Mouse (Mus musculus): ENCODE data around the gene Vps33a. TPM values are rescaled to one million over a fixed set of nuclear protein-coding genes. Genes with fewer than 3 reads are reported as not detected.

The Vps33a gene
- 19.6 TPM for polyA plus RNA-seq (2014; fragmentation: Illumina TruSeq; extraction: RNeasy Lipid Tissue Mini Kit (QIAGEN cat#74804); ENCODE audit: low read depth, low replicate concordance)

GRCm38 (mm10) chr5:123572357-123573186 is at the start of gene Vps33a:
TSS of gene Vps33a (minus strand) at chr5:123573038.

GRCm38 (mm10) chr5:123525281-123525680 is 47.6 kb downstream of the Vps33a start, which contains the start of gene Gm49027:
TSS of gene Gm49027 (minus strand) at chr5:123525488.

GRCm38 (mm10) chr5:123523692-123524392 is 49.0 kb downstream of the Vps33a start, which contains the start of gene Diablo:
TSS of gene Diablo (minus strand) at chr5:123524176.

GRCm38 (mm10) chr5:123510160-123510559 is 62.7 kb downstream of the Vps33a start, which contains the start of gene B3gnt4:
TSS of gene B3gnt4 (plus strand) at chr5:123510460.

GRCm38 (mm10) chr5:123489112-123489785 is 83.6 kb downstream of the Vps33a start, which contains the start of the genes Lrrc43 and Il31:
TSS of gene Lrrc43 (plus strand) at chr5:123489305.
TSS of gene Il31 (minus strand) at chr5:123489489.

Other genes with a start within 250 kb of the Vps33a start
- 13.9 TPM for gene Bcl7a, start 229.2 kb downstream of the Vps33a start, polyA plus RNA-seq (2014; fragmentation: Illumina TruSeq; extraction: RNeasy Lipid Tissue Mini Kit (QIAGEN cat#74804); ENCODE audit: low read depth, low replicate concordance)
- gene Mlxip, start 178.2 kb downstream of the Vps33a start, polyA plus RNA-seq (2014; fragmentation: Illumina TruSeq; extraction: RNeasy Lipid Tissue Mini Kit (QIAGEN cat#74804); ENCODE audit: low read depth, low replicate concordance), result 4.8 TPM
- not detected for gene Lrrc43, start 83.7 kb downstream of the Vps33a start, polyA plus RNA-seq (2014; fragmentation: Illumina TruSeq; extraction: RNeasy Lipid Tissue Mini Kit (QIAGEN cat#74804); ENCODE audit: low read depth, low replicate concordance)
- gene Il31, start 83.5 kb downstream of the Vps33a start, polyA plus RNA-seq (2014; fragmentation: Illumina TruSeq; extraction: RNeasy Lipid Tissue Mini Kit (QIAGEN cat#74804); ENCODE audit: low read depth, low replicate concordance), result not detected
- gene B3gnt4, start 62.6 kb downstream of the Vps33a start, polyA plus RNA-seq (2014; fragmentation: Illumina TruSeq; extraction: RNeasy Lipid Tissue Mini Kit (QIAGEN cat#74804); ENCODE audit: low read depth, low replicate concordance), result not detected
- 101 TPM for gene Diablo, start 48.9 kb downstream of the Vps33a start, polyA plus RNA-seq (2014; fragmentation: Illumina TruSeq; extraction: RNeasy Lipid Tissue Mini Kit (QIAGEN cat#74804); ENCODE audit: low read depth, low replicate concordance)
- gene Gm49027, start 47.5 kb downstream of the Vps33a start, polyA plus RNA-seq (2014; fragmentation: Illumina TruSeq; extraction: RNeasy Lipid Tissue Mini Kit (QIAGEN cat#74804); ENCODE audit: low read depth, low replicate concordance), result not detected
- 41.1 TPM for gene Clip1, start 111.6 kb upstream of the Vps33a start, polyA plus RNA-seq (2014; fragmentation: Illumina TruSeq; extraction: RNeasy Lipid Tissue Mini Kit (QIAGEN cat#74804); ENCODE audit: low read depth, low replicate concordance)
- gene Zcchc8, start 148.1 kb upstream of the Vps33a start, polyA plus RNA-seq (2014; fragmentation: Illumina TruSeq; extraction: RNeasy Lipid Tissue Mini Kit (QIAGEN cat#74804); ENCODE audit: low read depth, low replicate concordance), result 100 TPM
- 188 TPM for gene Rsrc2, start 176.4 kb upstream of the Vps33a start, polyA plus RNA-seq (2014; fragmentation: Illumina TruSeq; extraction: RNeasy Lipid Tissue Mini Kit (QIAGEN cat#74804); ENCODE audit: low read depth, low replicate concordance)
- 0.73 TPM for gene Kntc1, start 176.7 kb upstream of the Vps33a start, polyA plus RNA-seq (2014; fragmentation: Illumina TruSeq; extraction: RNeasy Lipid Tissue Mini Kit (QIAGEN cat#74804); ENCODE audit: low read depth, low replicate concordance)